Mouse (Mus musculus): ENCODE data around the gene Aloxe3. TPM values are rescaled to one million over a fixed set of nuclear protein-coding genes. Genes with fewer than 3 reads are reported as not detected.
A peak's percentile ranks its signal among the peaks of the same experiment; 100 is the strongest.

Gene Aloxe3
- polyA plus RNA-seq, 1 experiment from 2014 or later, result 0.09 TPM

DNA sequence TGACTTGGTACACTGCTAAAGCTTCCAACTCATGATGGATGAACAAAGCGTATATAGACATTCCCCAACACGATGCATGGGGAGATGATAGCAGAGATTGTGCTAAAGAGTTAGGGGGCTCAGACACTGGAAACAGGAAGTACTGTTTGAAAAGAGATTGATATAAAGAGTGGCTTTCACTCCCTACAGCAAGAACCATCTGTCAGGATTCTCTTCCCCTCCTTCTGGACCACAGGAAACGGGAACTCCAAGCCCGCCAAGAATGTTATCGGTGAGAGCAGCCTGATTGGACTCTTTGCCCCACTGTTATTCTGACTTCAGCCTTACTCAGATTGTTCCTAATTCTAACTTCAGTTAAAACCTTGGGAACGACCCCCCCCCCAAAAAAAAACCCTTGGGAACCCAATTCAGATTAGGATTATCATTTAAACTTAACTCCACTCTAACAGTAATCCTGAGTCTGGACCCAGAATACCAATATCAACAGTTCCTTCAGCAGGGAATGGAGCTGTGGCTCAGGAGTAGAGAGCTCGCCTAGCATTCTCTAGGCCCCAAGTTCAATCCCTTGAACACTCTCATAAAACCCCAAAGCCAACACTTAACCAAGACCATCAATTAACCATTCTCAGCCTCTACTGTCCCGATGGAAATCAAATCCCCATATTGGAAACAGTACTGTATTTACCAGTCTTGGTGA lies 2.9 kb downstream of the Aloxe3 start:
- H3K27ac ChIP-seq (replicated peaks in 1 of 2; ENCODE audit: control insufficient read depth in 1 of 2, insufficient read depth in 1 of 2, low read depth in 2 of 2, low read length in 2 of 2), result no peak overlapping the region
- H3K4me1 ChIP-seq (ENCODE audit: control insufficient read depth in 2 of 2, insufficient read depth in 2 of 2, low read length in 2 of 2), result peaks cover 6 to 15% of the 10 kb centered on the region in 2 experiments
- ATAC-seq (ENCODE audit: insufficient number of reproducible peaks, insufficient read depth, low FRiP score, low read depth), result no peak
- H3K9me3 ChIP-seq (ENCODE audit: control insufficient read depth, low read length), result no peaks in the 10 kb centered on the region
- peaks cover 6% of the 10 kb centered on the region for H3K27me3 ChIP-seq (ENCODE audit: control insufficient read depth, insufficient read depth, low read length)
- WGBS, result 61% methylated on average over 8 of the region's 8 CpGs
- H3K9ac ChIP-seq (ENCODE audit: low read length), result no peak overlapping the region
- H3K36me3 ChIP-seq (ENCODE audit: control insufficient read depth, insufficient read depth, low read length), result no peaks in the 10 kb centered on the region
- no peak overlapping the region for H3K4me2 ChIP-seq (ENCODE audit: low read length)
- H3K4me3 ChIP-seq (ENCODE audit: control insufficient read depth in 1 of 2, insufficient read depth in 1 of 2, low read depth in 1 of 2, low read length in 2 of 2), result no peak overlapping the region

DNA sequence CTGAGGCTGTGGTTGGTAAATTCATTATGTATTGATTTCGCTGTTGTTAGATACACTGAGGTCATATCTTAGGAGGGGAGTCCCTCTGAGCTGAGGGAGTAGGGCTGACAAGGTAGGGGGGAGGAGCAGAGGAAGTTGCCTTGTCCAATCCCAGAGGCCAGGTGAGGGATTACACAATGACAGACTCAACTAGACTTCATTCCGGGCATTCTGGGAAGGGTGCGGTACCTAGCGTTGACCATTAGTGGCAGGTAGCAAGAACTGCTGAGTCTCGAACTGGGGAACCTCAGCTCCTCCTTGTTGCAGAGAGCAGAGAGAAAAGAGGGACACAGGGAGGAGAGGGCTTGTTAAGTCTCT lies 7.8 kb downstream of the Aloxe3 start:
- no peaks in the 10 kb centered on the region for H3K9me3 ChIP-seq (ENCODE audit: control insufficient read depth, low read length)
- no peaks in the 10 kb centered on the region for H3K36me3 ChIP-seq (ENCODE audit: control insufficient read depth, insufficient read depth, low read length)
- H3K9ac ChIP-seq (ENCODE audit: low read length), result peak overlapping the region; percentile 63; the same call in 1 of the 2 replicates
- no peak for ATAC-seq (ENCODE audit: insufficient number of reproducible peaks, insufficient read depth, low FRiP score, low read depth)
- peak overlapping the region; percentile 41 to 43; a peak in 2 of 4 replicates for H3K4me3 ChIP-seq (ENCODE audit: control insufficient read depth in 1 of 2, insufficient read depth in 1 of 2, low read depth in 1 of 2, low read length in 2 of 2)
- peak overlapping the region; percentile 91 for H3K4me2 ChIP-seq (ENCODE audit: low read length)
- H3K27ac ChIP-seq (replicated peaks in 1 of 2; ENCODE audit: control insufficient read depth in 1 of 2, insufficient read depth in 1 of 2, low read depth in 2 of 2, low read length in 2 of 2), result no peak overlapping the region
- WGBS, result 19% methylated on average over 5 of the region's 5 CpGs
- H3K27me3 ChIP-seq (ENCODE audit: control insufficient read depth, insufficient read depth, low read length), result peaks cover 6% of the 10 kb centered on the region
- H3K4me1 ChIP-seq (ENCODE audit: control insufficient read depth in 2 of 2, insufficient read depth in 2 of 2, low read length in 2 of 2), result peaks cover 4 to 6% of the 10 kb centered on the region in 2 experiments; a peak in 2 of 4 replicates

DNA sequence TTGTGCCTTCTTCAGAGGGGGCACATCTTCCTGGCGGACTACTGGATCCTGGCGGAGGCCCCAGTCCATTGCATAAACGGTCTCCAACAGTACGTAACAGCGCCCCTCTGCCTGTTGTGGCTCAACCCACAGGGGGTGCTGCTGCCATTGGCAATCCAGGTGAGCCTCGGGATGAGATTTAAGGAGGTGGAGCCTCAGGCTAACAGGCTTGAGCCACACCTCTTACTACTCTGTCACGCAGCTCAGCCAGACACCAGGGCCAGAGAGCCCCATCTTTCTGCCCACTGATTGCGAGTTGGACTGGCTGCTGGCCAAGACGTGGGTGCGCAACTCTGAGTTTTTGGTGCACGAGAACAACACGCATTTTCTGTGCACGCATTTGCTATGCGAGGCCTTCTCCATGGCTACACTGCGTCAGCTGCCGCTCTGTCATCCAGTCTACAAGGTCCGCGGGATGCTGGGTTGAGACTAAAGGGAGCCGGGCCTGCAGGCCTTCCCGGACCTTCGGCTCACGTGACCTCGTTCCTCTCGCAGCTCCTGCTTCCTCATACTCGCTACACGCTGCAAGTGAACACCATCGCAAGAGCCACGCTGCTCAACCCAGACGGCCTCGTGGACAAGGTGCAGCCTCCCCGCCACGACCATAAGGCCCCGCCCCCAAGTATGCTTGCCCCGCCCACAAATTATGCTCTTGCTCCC lies 8.4 kb downstream of the Aloxe3 start:
- peak overlapping the region; percentile 41 to 43 for H3K4me3 ChIP-seq (ENCODE audit: control insufficient read depth in 1 of 2, insufficient read depth in 1 of 2, low read depth in 1 of 2, low read length in 2 of 2)
- peaks cover 4 to 6% of the 10 kb centered on the region in 2 experiments; a peak in 2 of 4 replicates for H3K4me1 ChIP-seq (ENCODE audit: control insufficient read depth in 2 of 2, insufficient read depth in 2 of 2, low read length in 2 of 2)
- WGBS, result 2% methylated on average over 34 of the region's 34 CpGs
- peak overlapping the region; percentile 91 for H3K4me2 ChIP-seq (ENCODE audit: low read length)
- H3K27me3 ChIP-seq (ENCODE audit: control insufficient read depth, insufficient read depth, low read length), result peaks cover 6% of the 10 kb centered on the region
- ATAC-seq (ENCODE audit: insufficient number of reproducible peaks, insufficient read depth, low FRiP score, low read depth), result peak; percentile 62
- no peak overlapping the region for H3K27ac ChIP-seq (replicated peaks in 1 of 2; ENCODE audit: control insufficient read depth in 1 of 2, insufficient read depth in 1 of 2, low read depth in 2 of 2, low read length in 2 of 2)
- H3K9ac ChIP-seq (ENCODE audit: low read length), result peak overlapping the region; percentile 63
- no peaks in the 10 kb centered on the region for H3K36me3 ChIP-seq (ENCODE audit: control insufficient read depth, insufficient read depth, low read length)
- H3K9me3 ChIP-seq (ENCODE audit: control insufficient read depth, low read length), result no peaks in the 10 kb centered on the region

DNA sequence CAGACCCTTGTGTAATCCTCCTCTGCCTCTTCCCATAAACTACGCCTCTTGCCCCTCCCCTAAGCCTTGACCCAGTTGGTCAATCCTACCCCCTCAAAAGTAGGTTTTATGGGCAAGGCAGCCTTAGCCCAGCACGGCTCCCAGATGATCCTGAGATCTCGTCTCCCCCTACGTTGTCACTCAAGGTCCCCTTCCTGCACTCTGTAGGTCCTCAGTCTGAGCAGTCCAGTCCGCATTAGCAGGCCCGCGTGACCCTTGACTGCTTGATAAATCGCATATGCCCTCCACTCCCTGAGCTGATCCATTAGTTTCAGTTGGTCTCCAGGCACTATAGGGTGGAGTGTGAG lies 8.9 kb downstream of the Aloxe3 start:
- WGBS, result 37% methylated on average over 8 of the region's 8 CpGs
- Histone ChIP-seq H3K9ac (ENCODE audit: low read length) (peak overlapping the region; percentile 63), H3K36me3 (ENCODE audit: control insufficient read depth, insufficient read depth, low read length) (no peaks in the 10 kb centered on the region), H3K9me3 (ENCODE audit: control insufficient read depth, low read length) (no peaks in the 10 kb centered on the region), H3K4me2 (ENCODE audit: low read length) (peak overlapping the region; percentile 91), H3K4me3 (ENCODE audit: control insufficient read depth in 1 of 2, insufficient read depth in 1 of 2, low read depth in 1 of 2, low read length in 2 of 2) (peak overlapping the region; percentile 41 to 43), H3K27ac (replicated peaks in 1 of 2; ENCODE audit: control insufficient read depth in 1 of 2, insufficient read depth in 1 of 2, low read depth in 2 of 2, low read length in 2 of 2) (no peak overlapping the region), H3K4me1 (ENCODE audit: control insufficient read depth in 2 of 2, insufficient read depth in 2 of 2, low read length in 2 of 2) (peaks cover 4 to 6% of the 10 kb centered on the region in 2 experiments; a peak in 2 of 4 replicates), H3K27me3 (ENCODE audit: control insufficient read depth, insufficient read depth, low read length) (peaks cover 6% of the 10 kb centered on the region)
- ATAC-seq (ENCODE audit: insufficient number of reproducible peaks, insufficient read depth, low FRiP score, low read depth), result no peak

DNA sequence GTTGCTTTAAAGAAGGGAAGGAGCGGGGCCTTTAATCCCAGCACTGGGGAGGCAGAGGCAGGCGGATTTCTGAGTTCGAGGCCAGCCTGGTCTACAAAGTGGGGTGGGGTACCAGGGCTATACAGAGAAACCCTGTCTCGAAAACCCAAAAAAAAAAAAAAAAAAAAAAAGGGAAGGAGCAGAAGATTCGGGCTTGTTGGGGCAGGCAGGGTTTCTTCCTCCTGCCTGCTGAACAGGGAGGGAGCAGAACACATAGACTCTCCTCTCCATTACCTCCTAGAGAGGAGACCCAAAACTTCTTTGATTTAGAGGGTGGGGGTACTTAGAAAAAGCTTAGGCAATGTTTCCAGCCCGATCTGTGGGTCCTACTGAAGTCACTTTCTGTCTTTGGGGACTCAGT lies 9.7 kb downstream of the Aloxe3 start:
- H3K4me3 ChIP-seq (ENCODE audit: control insufficient read depth in 1 of 2, insufficient read depth in 1 of 2, low read depth in 1 of 2, low read length in 2 of 2), result no peak overlapping the region
- no peak overlapping the region for H3K9ac ChIP-seq (ENCODE audit: low read length)
- no peak overlapping the region for H3K27ac ChIP-seq (replicated peaks in 1 of 2; ENCODE audit: control insufficient read depth in 1 of 2, insufficient read depth in 1 of 2, low read depth in 2 of 2, low read length in 2 of 2)
- no peak for ATAC-seq (ENCODE audit: insufficient number of reproducible peaks, insufficient read depth, low FRiP score, low read depth)
- 85% methylated on average over 6 of the region's 6 CpGs for WGBS
- H3K9me3 ChIP-seq (ENCODE audit: control insufficient read depth, low read length), result no peaks in the 10 kb centered on the region
- H3K36me3 ChIP-seq (ENCODE audit: control insufficient read depth, insufficient read depth, low read length), result no peaks in the 10 kb centered on the region
- H3K4me2 ChIP-seq (ENCODE audit: low read length), result no peak overlapping the region
- H3K27me3 ChIP-seq (ENCODE audit: control insufficient read depth, insufficient read depth, low read length), result peaks cover 6% of the 10 kb centered on the region
- peaks cover 4 to 6% of the 10 kb centered on the region in 2 experiments; a peak in 2 of 4 replicates for H3K4me1 ChIP-seq (ENCODE audit: control insufficient read depth in 2 of 2, insufficient read depth in 2 of 2, low read length in 2 of 2)

DNA sequence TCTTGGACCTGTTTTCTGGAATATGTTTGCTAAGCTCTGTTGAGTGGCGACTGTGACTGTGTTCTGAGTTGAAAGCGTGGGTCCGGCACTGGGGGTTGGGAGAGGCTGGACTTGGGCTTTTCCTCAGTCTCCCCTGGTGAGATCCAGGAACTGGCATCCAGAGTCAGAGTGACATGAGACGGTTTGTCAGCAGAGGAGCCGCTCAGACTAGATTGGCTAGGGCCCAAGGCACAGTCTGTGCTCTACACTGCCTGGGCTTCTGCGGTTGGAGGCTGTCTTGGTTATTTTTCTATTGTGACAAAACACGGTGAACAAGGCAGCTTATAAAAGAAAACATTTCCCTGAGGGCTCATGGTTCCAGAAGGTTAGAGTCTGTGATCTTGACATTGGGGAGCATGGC lies 21.9 kb downstream of the Aloxe3 start:
- Histone ChIP-seq H3K4me1 (ENCODE audit: control insufficient read depth in 2 of 2, insufficient read depth in 2 of 2, low read length in 2 of 2) (peaks cover 5 to 6% of the 10 kb centered on the region in 2 experiments; a peak in 3 of 4 replicates), H3K36me3 (ENCODE audit: control insufficient read depth, insufficient read depth, low read length) (no peaks in the 10 kb centered on the region), H3K9ac (ENCODE audit: low read length) (no peak overlapping the region), H3K4me3 (ENCODE audit: control insufficient read depth in 1 of 2, insufficient read depth in 1 of 2, low read depth in 1 of 2, low read length in 2 of 2) (no peak overlapping the region), H3K27me3 (ENCODE audit: control insufficient read depth, insufficient read depth, low read length) (peaks cover 9% of the 10 kb centered on the region; the same call in 1 of the 2 replicates), H3K4me2 (ENCODE audit: low read length) (no peak overlapping the region), H3K27ac (replicated peaks in 1 of 2; ENCODE audit: control insufficient read depth in 1 of 2, insufficient read depth in 1 of 2, low read depth in 2 of 2, low read length in 2 of 2) (no peak overlapping the region), H3K9me3 (ENCODE audit: control insufficient read depth, low read length) (no peaks in the 10 kb centered on the region)
- no peak for ATAC-seq (ENCODE audit: insufficient number of reproducible peaks, insufficient read depth, low FRiP score, low read depth)
- 66% methylated on average over 7 of the region's 7 CpGs for WGBS

DNA sequence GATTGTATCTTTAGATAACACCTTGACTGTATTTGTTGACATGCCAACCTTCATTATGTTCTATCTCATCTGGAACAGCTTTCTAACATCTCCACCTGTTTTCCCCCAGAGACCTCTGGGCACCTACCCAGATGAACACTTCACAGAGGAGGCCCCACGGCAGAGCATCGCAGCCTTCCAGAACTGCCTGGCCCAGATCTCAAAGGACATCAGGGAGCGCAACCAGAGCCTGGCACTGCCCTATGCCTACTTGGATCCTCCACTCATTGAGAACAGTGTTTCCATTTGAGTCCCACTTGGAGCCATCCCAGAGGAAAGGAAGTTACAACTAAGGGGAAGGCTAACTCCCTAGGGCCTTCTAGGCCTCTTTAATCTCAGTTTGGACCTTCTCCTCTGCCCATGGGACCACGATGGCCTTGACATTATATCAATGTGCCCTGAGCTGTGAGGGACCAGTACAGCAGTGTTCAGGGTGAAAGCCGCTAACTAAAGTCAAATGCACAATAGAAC lies 22.8 kb downstream of the Aloxe3 start:
- Histone ChIP-seq H3K27ac (replicated peaks in 1 of 2; ENCODE audit: control insufficient read depth in 1 of 2, insufficient read depth in 1 of 2, low read depth in 2 of 2, low read length in 2 of 2) (no peak overlapping the region), H3K36me3 (ENCODE audit: control insufficient read depth, insufficient read depth, low read length) (no peaks in the 10 kb centered on the region), H3K4me3 (ENCODE audit: control insufficient read depth in 1 of 2, insufficient read depth in 1 of 2, low read depth in 1 of 2, low read length in 2 of 2) (no peak overlapping the region), H3K4me1 (ENCODE audit: control insufficient read depth in 2 of 2, insufficient read depth in 2 of 2, low read length in 2 of 2) (peaks cover 5 to 6% of the 10 kb centered on the region in 2 experiments; a peak in 3 of 4 replicates), H3K9me3 (ENCODE audit: control insufficient read depth, low read length) (no peaks in the 10 kb centered on the region), H3K27me3 (ENCODE audit: control insufficient read depth, insufficient read depth, low read length) (peaks cover 13% of the 10 kb centered on the region; the same call in 1 of the 2 replicates), H3K4me2 (ENCODE audit: low read length) (no peak overlapping the region), H3K9ac (ENCODE audit: low read length) (no peak overlapping the region)
- 87% methylated on average over 5 of the region's 5 CpGs for WGBS
- no peak for ATAC-seq (ENCODE audit: insufficient number of reproducible peaks, insufficient read depth, low FRiP score, low read depth)
